Mouse (Mus musculus) E14TG2a.4 (cell line): ENCODE measurements around the gene Ccdc91.

Source experiments
- H3K27me3 ChIP-seq: 2 replicates; pipeline ENCODE4 v1.6.1; 2014; ENCODE audit warnings: low read length, control low read depth; ENCODE audit not compliant: insufficient read depth
- H3K36me3 ChIP-seq: 2 replicates; pipeline ENCODE4 v1.6.1; 2014; ENCODE audit warnings: low read length, control low read depth; ENCODE audit not compliant: insufficient read depth
- H3K4me1 ChIP-seq: replicated peaks from 2 replicates; pipeline ENCODE4 v1.6.1; 2014; ENCODE audit warnings: low read depth, low read length, control low read depth
- H3K4me3 ChIP-seq: replicated peaks from 2 replicates; pipeline ENCODE4 v1.5.1; 2014; ENCODE audit warnings: mild to moderate bottlenecking, low read length
- H3K9me3 ChIP-seq: 2 replicates; pipeline ENCODE4 v1.6.1; 2014; ENCODE audit warnings: low read length, control low read depth
- CTCF ChIP-seq: conservative IDR thresholded peaks from 2 replicates; pipeline ENCODE4 v1.5.1; 2014; ENCODE audit warnings: low read length
- NANOG ChIP-seq: IDR thresholded peaks from 2 replicates; pipeline ENCODE4 v1.6.1; 2014; ENCODE audit warnings: borderline replicate concordance, low read length, mixed read lengths
- POU5F1 ChIP-seq: IDR thresholded peaks from 2 replicates; pipeline ENCODE4 v1.6.1; 2014; ENCODE audit warnings: low read length, borderline replicate concordance

The Ccdc91 gene

GRCm38 (mm10) chr6:147539056-147539600 lies 63.5 kb downstream of the Ccdc91 start:
- Histone ChIP-seq H3K4me3 (no peak overlapping the region), H3K27me3 (no peaks in the 10 kb centered on the region), H3K9me3 (no peaks in the 10 kb centered on the region), H3K4me1 (no peaks in the 10 kb centered on the region), H3K36me3 (peaks cover 25% of the 10 kb centered on the region)
- no peak for TF ChIP-seq POU5F1
- no peak for TF ChIP-seq CTCF
- TF ChIP-seq NANOG = no peak

GRCm38 (mm10) chr6:147540942-147541341 lies 65.3 kb downstream of the Ccdc91 start:
- Histone ChIP-seq H3K4me1 (no peaks in the 10 kb centered on the region), H3K36me3 (peaks cover 12% of the 10 kb centered on the region), H3K4me3 (no peak overlapping the region), H3K9me3 (no peaks in the 10 kb centered on the region), H3K27me3 (no peaks in the 10 kb centered on the region)
- TF ChIP-seq CTCF = no peak
- no peak for TF ChIP-seq POU5F1
- TF ChIP-seq NANOG = no peak

- Histone ChIP-seq H3K4me1 (no peaks in the 10 kb centered on the region), H3K36me3 (no peaks in the 10 kb centered on the region), H3K27me3 (no peaks in the 10 kb centered on the region), H3K9me3 (no peaks in the 10 kb centered on the region), H3K4me3 (no peak overlapping the region)
- TF ChIP-seq NANOG (no peak), POU5F1 (no peak), CTCF (no peak)
These were observed 80.0 kb downstream of the Ccdc91 start for GRCm38 (mm10) chr6:147555591-147555990.

- H3K27me3 ChIP-seq = no peaks in the 10 kb centered on the region
- peaks cover 2% of the 10 kb centered on the region; the same call in 1 of the 2 replicates for H3K36me3 ChIP-seq
- H3K4me1 ChIP-seq = no peaks in the 10 kb centered on the region
- H3K4me3 ChIP-seq = no peak overlapping the region
- TF ChIP-seq NANOG (no peak), CTCF (no peak), POU5F1 (no peak)
- H3K9me3 ChIP-seq = no peaks in the 10 kb centered on the region
These were observed 83.7 kb downstream of the Ccdc91 start for GRCm38 (mm10) chr6:147559316-147559715.

GRCm38 (mm10) chr6:147560436-147560835 lies 84.8 kb downstream of the Ccdc91 start:
- TF ChIP-seq POU5F1 (no peak), NANOG (no peak), CTCF (no peak)
- no peaks in the 10 kb centered on the region for H3K4me1 ChIP-seq
- H3K4me3 ChIP-seq = no peak overlapping the region
- peaks cover 8% of the 10 kb centered on the region; the same call in 1 of the 2 replicates for H3K9me3 ChIP-seq
- H3K36me3 ChIP-seq = peaks cover 10% of the 10 kb centered on the region
- no peaks in the 10 kb centered on the region for H3K27me3 ChIP-seq

- TF ChIP-seq POU5F1 (no peak), NANOG (no peak), CTCF (no peak)
- Histone ChIP-seq H3K27me3 (no peaks in the 10 kb centered on the region), H3K36me3 (peaks cover 10% of the 10 kb centered on the region), H3K4me1 (peaks cover 13% of the 10 kb centered on the region), H3K4me3 (no peak overlapping the region), H3K9me3 (peaks cover 9% of the 10 kb centered on the region; the same call in 1 of the 2 replicates)
These were observed 93.6 kb downstream of the Ccdc91 start for GRCm38 (mm10) chr6:147569246-147569645.

- Histone ChIP-seq H3K36me3 (peaks cover 4% of the 10 kb centered on the region; the same call in 1 of the 2 replicates), H3K4me1 (peaks cover 12% of the 10 kb centered on the region), H3K9me3 (no peaks in the 10 kb centered on the region), H3K4me3 (no peak overlapping the region), H3K27me3 (no peaks in the 10 kb centered on the region)
- no peak for TF ChIP-seq NANOG
- no peak for TF ChIP-seq POU5F1
- TF ChIP-seq CTCF = no peak
These were observed 97.5 kb downstream of the Ccdc91 start for GRCm38 (mm10) chr6:147573137-147573536.

GRCm38 (mm10) chr6:147574454-147575182 lies 99.0 kb downstream of the Ccdc91 start:
- TF ChIP-seq CTCF (no peak), POU5F1 (no peak), NANOG (no peak)

More at GRCm38 (mm10) chr6:147574454-147575182, 99.0 kb downstream of the Ccdc91 start:
- Histone ChIP-seq H3K36me3 (peaks cover 4% of the 10 kb centered on the region; the same call in 1 of the 2 replicates), H3K4me1 (no peaks in the 10 kb centered on the region), H3K27me3 (no peaks in the 10 kb centered on the region), H3K4me3 (no peak overlapping the region), H3K9me3 (no peaks in the 10 kb centered on the region)
